Mouse (Mus musculus) kidney, adult 8-10 months (tissue): ENCODE results near the gene Gm17324.

ENCODE experiments used
- DNase-seq, 2 experiments: peaks; one replicate each; pipeline ENCODE4 v3.0.0; 2022

The Gm17324 gene

DNA sequence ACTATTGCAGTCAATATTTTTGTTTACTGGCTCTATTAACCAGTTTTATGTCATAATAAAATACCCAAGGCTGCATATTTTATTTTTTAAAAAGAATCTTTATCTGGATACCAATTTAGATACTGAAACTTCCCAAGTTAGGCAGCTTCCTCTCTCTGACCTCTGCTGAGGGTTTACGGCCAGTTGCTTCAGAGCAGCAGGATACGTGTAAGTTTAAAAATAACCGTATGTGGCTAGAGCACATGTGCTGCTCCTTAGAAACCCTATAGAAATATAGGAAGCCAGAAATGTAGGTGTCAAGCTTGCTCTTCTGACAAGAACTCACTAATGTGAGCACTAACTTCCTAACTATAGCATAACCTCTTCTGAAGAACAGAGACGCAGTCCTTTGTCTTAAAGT, 14.8 kb upstream of the Gm17324 start:
- DNase-seq = no peak

DNA sequence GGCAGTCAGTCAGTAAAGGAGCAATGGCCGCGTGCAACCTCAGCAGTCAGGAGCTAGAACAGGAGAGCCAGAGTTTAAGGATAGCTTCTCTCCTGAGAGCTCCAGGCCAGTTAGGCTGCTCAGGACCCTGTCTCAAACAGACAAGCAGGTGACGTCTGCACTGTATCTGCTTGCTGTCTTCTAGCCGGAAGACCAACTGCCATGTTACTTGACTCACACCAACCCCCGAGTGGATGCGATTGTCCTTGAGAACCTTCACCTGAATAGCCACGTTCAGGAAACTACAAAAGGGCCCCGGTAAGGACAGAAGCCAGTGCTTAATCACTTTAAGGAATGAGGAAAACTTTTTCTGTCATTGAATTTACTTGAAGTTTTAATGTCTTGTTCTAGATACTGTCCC, 8.4 kb upstream of the Gm17324 start:
- DNase-seq = no peak

DNA sequence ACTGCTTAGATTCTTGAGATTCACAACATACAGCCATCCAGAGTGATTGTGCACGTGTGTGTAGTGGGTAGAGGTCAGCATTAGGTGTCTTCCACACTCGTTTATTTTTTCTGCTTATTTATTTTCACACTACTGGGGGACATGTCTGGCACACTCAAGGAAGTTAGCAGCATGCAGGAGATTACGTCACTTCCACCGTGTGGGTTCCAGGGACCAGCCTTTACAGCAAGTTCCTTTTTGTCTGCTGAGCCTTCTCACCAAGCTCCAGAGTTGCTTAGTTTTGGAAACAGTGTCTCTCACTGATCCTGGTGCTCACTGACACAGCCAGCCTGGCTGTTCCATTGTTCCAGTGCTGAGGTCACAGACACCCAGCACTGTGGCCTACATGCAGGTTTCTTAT, 2.8 kb upstream of the Gm17324 start:
- no peak for DNase-seq

DNA sequence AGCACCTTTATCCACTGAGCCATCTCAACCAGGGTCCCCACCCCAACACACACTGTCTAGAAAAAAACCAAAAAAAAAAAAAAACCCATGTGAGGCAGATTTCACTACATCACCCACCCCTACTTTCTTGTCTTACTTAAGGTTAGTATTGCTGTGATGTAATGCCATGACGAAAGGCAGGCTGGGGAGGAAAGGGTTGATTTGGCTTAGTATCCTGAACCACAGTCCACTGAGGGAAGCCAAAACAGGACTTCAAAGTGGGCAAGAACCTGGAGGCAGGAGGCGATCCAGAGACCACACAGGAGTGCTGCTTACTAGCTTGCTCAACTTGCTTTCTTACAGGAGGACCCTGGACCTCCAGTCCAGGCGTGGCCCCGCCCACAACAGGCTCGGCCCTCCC, 1.8 kb upstream of the Gm17324 start:
- no peak for DNase-seq

DNA sequence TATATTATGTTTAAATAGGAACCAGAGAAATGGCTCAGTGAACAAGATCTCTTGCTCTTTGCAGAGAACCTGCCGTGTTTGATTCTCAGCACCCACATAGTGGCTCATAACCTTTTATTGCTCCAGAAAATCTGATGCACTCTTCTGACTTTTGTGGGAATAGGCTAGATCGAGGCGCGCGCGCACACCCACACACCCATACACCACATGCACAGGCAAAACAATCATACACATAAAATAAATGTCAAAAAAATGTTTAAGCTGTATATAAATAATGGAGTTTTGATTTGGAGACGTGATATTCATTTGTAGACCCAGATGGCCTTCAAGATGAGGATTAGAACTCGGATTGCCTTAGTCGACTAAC, 997 bp downstream of the Gm17324 start:
- no peak for DNase-seq

DNA sequence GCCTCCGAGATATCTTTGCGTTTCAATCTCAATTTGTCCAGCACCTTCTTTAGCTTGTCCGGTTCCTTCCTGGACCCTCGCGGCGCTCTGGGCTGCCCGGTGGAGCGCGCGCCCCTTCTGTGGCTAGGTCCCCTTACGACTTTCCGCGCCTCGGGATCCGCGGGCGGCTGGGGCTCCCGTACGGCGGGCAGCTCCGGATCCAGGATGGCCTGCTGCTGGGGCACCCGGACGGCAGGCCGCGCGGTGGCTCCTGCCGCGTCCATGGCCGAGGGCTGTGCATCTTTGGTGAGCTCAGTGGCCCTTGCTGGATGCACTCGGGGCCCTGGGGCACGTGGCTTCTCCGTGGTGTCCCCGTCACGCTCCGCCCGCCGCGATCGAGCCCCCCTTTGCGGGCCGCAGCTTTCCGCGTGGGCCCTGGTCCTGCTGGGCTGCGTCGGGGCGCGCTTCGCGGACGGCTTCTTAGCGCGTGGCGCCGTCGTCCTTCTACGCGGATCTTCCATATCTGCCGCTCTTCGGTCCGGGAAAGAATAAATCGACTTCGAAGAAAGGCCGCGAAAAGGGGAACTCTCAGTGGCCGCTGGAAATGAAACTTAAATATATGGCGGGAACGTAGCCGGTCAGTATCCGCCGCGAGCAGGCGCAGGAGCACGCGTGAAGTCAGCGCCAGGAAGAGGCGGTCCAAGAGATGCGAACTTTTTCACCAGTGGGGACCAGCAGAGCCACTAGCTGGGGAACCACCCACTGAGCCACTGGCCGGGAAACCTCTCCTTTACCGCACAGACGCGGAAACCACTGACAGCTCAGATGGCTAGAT, 5.8 kb downstream of the Gm17324 start, which contains the start of gene Cgas:
Gene Cgas (minus strand): TSS at position 659 of the 814 bp plus-strand sequence.
- peak; percentile 46 to 60 for DNase-seq

DNA sequence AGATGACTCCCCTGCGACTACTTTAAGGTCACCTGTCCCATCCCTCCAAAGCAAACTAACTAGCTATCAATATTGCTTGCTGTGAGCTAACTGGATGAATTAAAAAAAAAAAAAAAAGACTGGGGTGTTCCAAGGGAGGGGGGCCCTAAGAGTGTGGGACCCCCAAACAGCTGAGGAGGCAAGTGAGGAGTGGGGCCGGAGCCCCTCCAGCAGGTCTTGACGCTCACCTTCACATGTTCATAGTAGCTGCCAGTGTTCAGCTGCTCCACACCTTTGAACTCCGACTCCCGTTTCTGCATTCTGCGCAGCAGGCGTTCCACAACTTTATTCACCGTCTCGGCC, 6.4 kb downstream of the Gm17324 start:
- DNase-seq = no peak

DNA sequence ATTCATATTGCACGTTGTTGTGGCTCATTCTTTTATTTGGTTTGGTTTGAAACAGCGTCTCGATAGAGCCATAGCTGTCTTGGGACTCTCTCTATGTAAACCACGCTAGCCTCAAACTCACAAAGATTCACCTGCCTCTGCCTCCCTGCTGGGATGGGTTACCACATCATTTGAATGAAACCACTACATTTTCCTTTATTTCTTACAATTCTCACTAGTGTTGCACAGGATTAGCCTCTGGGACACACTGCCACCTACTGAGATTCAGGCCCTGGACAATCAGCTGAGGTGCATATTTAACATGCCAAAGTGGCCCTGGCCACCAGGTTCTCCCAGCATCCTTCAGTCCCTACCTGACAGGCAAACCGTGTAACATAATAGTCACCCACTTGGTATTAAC, 9.2 kb downstream of the Gm17324 start:
- no peak for DNase-seq

DNA sequence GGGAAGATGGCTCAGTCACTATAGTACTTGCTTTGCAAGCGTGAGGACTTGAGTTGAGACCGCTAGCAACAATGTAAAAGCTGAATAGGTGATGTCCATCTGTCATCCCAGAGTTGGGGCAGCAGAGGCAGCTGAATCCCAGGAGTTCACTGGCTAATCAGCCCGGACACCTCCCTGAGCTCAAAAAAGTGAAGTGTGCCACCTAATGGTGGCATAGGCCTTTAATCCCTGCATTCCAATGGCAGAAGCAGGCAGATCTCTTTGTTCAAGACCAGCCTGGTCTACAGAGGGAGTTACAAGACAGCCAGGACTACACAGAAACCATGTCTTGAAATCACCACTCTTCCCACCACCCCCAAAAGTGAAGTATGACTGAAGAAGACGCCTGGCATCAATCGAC, 16.1 kb downstream of the Gm17324 start:
- DNase-seq = no peak

DNA sequence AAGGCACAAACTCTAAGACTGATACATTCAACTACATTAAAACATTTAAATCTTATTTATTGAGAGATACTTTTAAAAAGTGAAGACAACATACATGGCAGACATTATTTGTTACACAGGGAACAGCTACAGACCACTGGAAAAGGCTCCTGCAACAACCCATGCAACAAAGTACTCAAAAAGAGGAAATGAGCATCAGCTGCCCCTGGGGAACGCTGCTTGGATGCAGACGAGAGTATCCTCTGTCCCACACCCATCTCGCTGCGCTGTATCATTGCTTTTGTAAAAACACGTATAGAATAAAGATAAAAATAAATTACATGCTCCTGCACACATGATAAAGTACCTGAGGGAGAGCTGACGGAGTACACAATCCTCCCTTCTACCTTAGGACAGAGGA, 18.1 kb downstream of the Gm17324 start:
- no peak for DNase-seq

DNA sequence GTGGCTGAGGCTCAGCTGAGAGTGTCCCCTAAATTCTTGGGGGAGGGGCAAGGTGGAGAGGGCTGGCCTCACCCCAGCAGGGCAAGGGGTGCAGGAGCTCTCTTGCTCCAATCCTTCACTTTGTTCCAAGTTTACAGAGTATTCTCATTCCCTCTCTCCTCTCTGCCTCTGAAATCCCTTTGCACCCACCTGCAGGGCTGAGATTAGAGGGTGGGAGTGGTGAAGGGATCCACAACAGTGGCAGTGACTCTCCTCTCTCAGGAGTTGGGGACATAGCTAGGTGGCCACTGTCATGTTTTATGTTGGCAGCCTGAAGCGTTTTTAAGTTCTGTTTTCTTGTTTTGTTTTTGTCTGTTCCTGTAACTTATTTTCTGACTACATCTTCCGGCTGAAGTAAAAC, 19.0 kb downstream of the Gm17324 start:
- no peak for DNase-seq

DNA sequence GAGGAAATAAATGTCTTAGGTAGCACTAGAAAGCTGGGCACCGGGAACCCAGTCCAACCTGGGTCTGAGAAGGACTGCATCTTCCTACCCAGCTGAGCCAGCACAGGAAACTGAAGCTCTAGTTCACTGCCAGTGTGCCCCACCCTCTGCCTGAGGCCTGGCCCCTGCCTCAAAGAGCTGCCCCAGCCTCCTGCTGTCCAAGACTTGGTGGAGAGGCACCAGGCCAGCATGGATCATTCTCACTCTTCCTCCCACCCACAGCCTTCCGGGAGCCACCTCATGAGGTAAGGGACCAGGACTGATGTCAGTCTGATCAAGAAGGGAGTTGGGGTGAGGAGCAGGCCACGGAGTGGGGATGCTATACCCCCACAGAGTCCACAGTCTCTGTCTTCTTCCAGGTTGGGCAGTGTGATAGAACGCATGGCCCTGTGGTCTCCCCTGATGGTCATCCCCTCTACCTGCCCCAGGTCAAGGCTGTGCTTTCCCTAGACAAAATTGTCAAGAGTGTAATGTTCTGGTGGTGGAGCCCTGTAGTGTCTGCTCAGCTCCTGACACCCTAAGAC, 19.6 kb downstream of the Gm17324 start:
- no peak for DNase-seq

DNA sequence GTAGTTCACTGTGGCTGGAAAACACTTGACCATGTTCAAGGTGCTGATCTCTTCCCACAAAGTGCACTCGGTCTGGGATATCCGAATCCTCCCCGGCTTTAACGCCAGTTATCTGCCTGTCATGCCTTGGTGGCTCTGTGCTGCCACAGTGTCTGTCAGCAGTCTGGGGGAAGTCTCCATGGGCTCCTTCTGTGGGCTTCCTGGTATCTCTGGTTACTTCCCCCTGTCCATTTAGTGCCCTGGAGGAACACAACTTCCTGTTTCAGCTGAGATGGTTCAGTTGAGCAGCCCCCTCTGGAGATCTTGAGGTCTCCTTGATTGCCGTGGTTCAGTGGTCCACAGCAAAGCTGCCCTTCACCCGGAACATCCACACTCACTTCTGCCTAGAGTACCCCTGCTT, 20.4 kb downstream of the Gm17324 start:
- no peak for DNase-seq

DNA sequence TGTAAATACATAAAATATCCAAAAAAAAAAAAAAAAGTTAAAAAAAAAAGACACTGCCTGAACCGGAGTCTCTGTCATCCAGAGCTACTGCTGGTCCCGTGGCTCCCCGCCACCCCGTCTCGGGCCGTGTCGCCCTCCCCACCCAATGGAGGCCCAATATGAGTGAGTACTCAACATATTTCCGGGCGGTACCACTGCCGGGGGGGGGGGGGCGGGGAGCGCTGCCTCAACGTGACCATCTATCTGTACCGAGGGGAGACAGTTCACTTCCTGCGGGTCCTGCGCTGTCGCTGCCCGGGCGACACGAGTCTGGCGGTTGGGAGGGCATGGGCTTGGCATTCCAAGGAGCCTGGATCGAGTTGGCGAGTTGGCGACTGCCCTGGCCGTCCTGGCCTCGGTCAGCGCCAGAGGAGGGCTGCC, 21.2 kb downstream of the Gm17324 start:
- DNase-seq = no peak

DNA sequence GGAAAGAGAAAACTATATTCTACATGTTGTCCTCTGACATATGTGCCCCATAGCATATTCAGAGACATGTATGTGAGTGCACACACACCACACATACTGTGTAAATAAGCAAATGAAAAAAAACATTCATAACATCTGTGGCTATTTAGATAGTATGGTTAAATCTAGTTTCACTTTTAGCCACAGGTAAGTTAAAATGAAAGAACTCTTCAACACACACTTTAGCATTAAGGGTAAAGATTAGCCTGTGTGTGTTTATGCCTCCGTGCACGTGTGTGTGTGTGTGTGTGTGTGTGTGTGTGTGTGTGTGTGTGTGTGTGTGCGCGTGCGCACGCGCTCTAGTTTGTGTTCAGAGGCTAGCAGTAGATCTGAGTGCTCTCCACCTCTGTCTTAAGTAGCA, 47.0 kb downstream of the Gm17324 start:
- DNase-seq = no peak

DNA sequence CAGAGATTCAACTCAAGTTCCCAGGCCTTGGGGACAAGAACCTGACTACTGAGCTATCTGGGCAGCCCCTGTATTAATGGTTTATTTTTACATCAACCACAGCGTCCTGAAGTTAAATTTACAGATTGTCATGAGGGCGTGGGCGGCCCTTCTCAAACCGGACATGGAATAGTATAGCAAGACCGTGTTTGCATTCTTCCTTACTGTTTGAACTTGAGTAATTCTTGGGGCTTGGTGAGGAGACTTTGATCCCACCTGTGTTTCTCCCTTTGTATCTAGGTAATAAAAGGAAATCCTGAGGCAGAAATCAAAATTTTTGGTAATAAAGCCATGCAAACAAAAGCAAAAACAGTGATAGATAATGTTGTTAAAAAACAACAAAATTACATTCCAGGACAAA, 48.0 kb downstream of the Gm17324 start:
- DNase-seq = no peak
